Mouse (Mus musculus): ENCODE data around the gene Retreg1. TPM values are rescaled to one million over a fixed set of nuclear protein-coding genes. Genes with fewer than 3 reads are reported as not detected.
"Not testable (repeated sequence)": the region's sequence is repeated elsewhere in the genome, so short reads cannot be mapped to it uniquely, and the experiment has no call there.

Retreg1 gene
- total RNA-seq, 2 experiments from 2014 or later: 114 to 115 TPM

DNA sequence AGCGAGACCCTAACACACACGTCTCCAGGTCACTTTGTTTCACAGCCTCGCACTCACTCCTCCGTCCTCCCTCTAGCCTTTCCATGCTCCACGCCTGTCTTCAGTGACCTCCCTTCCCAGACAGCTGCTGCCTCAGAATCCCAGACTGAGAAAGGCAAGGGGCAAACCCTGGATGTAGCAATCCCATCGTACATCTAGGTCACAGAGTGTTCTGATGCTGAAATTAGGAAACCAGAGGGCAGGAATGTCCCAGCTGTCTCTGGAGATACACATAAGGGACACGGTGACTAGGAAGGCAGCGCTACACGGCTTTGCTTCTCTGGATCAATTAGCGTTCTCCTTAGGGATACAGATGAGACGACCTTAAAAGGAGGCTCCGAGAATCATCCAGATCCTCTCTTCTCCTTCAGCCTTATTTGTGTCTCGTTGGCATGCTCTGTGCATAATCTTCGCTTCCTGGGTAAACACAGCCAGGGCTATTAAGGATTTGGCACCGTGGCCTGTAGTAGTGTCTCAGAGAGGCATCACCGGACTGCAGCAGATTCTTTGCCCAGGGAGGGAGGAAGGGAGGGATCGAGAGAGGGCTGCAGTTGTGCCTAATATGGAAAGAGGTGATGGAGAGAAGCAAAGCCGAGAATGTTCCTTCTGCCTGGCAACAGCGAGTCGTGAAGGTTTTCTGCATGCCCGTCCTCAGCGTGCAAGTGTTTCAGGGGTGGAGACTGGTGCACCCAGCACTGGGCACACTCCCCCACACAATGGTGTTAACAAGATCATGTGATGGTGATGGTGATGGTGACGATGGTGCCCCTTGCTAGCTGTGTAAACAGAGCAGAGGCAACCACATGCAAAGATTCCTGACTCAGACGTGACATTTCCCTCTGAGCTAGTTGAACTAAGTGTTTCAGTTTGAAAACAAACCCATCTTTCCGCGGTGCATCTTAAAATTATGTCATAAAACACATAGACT, 105.6 kb downstream of the Retreg1 start:
- DNase-seq: no peak

DNA sequence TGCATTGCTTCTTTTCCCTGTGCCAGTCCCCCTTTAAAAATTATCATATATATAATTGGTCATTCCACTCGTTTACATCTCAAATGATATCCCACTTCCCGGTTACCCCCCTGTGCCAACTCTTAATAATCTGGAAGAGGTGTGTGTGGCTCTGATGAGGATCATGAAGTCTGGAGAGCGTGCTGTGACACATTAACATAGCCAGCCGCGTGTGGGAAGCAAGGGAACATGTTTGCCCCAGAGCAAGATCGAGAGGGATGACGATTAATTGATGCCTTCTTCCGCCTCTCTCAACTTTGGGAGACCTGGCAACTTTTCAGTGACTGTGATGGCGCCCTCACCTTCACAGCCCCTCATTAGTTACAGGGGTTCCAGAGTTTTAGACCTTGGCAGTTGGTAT, 106.7 kb downstream of the Retreg1 start:
- DNase-seq: no peak

DNA sequence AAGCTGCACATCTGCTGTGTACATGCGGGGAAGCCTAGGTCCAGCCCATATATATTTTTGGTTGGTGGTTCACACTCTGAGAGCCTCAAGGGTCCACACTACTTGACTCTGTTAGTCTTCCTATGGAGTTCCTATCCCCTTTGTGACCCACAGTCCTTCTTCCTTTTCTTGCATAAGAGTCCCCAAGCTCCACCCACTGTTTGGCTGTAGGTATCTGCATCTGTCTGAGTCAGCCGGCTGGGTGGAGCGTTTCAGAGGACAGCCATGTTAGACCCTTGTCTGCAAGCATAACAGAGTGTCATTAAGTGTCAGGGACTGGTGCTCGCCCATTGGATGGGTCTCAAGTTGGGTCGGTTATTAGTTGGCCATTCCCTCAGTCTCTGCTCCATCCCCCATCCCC, 107.6 kb downstream of the Retreg1 start:
- DNase-seq: no peak

DNA sequence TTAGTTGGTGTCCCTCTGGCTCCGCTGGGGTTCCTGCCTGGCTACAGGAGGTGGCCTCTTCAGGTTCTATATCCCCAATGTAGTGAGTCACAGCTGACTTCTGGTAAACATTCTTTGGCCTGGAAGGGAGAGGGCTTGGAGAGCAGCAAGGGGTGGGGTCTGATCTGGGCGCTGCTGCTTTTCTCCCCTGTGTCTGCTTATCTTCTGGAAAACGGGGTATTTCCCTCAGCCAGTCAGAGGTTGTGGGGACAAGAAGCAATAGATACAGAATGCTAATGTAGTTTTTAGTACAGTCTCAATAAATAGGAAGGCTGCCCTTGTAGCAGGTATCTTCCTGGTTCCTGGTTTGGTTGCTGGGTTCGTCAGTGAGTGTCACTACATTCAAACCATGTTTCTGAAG, 108.1 kb downstream of the Retreg1 start:
- no peak for DNase-seq

DNA sequence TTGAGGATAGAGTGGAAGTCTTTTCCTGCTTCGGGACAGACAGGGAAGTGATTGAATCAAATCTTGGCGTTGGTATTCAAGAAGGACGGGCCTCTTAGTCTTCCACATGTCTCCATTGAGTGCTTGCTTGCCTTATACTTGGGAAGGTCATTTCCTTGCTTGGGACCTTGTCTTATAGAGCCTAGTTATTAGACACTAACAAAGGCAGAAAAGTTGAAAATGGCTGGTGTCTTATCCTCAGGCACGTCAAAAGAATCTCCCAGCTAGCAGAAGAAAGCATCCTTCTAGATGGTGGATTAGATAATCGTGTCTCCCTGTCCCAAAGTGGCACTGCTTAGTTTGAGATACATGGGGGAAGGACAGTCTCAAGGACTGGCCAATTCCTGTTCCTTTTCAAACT, 113.0 kb downstream of the Retreg1 start:
- no peak for DNase-seq

DNA sequence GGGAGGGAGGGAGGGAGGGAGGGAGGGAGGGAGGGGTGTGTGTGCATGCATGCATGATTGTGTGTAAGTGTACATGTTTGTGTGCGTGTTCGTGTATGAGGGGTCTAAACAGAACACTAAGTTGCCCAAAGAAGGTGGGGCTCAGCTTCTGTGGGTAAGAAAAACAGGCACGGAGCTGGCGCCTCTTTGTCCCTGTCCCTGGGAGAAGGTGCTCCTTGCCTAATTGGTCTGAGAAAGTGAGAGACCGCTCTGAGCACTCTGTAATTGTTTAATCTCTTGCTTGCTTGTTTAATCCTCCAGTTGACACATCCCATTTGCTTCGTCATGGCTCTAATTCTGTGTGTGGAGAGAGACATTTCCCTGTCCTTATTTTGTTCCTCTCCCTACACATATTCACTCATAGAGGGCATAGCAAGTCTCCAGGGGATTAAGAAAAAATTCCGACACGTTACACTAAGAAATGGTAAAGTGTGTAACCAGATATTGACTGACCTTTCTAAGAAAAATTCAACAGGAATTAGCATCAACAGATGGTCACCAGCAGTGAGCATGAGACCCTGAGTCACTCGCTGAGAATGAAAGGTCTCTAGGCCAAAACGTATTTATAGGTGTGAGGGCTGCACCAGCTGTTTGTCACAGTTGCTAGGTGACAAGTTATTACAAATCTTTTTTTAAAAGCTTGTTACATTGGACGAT, 113.6 kb downstream of the Retreg1 start:
- DNase-seq: no peak

DNA sequence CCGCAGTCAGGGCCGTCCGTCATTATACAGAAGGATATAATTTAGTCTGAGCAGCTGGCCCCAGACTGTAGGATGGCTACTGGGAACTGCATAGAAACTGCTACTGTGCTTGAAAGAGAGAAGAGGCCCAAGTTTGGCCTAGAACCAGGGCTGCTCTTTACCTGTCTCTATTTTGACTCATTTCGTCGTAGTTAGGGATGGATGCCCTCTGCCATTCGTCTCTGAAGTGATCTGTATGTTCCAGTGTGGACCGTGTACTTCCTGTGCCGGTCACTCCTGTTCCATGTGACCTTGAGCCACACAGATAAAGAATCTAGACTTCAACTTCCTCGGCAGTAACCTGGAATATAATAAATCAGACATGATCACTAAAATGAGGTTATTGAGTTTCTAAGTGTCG, 114.7 kb downstream of the Retreg1 start:
- DNase-seq: no peak

DNA sequence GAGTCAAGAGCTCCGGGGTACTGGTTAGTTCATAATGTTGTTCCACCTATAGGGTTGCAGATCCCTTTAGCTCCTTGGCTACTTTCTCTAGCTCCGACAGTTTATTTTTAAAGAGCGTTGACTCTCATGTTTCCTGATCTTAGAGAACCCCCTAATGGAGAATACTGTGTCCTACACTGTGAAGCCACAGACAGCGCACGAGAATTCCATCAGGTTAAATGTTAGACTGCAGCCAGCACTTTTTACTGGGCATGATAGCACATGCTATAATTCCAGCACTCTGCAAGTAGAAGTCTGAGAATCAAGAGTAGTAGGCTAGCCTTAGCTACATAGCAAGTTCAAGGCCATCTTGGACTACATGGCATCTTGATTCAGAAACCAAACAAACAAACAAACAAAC, 116.4 kb downstream of the Retreg1 start:
- DNase-seq: no peak

DNA sequence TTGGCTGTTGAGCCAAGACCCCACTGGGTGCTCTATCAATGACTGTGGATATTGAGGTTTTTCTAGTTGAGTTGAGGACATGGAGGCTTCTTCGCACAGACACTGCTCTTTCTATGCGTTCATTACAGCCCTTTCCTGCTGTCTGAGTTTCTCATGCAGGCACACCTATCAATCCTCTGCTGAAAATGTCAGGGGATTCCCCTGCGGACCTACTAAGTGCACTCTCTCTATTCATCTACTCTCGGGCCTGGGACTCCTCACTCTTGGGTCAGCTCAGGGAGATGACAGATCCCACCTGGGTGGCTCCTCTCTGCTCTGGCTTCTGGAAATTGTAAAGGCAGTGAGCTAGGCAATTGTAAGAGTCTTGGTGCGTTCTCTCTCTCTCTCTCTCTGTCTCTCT, 117.3 kb downstream of the Retreg1 start:
- no peak for DNase-seq

DNA sequence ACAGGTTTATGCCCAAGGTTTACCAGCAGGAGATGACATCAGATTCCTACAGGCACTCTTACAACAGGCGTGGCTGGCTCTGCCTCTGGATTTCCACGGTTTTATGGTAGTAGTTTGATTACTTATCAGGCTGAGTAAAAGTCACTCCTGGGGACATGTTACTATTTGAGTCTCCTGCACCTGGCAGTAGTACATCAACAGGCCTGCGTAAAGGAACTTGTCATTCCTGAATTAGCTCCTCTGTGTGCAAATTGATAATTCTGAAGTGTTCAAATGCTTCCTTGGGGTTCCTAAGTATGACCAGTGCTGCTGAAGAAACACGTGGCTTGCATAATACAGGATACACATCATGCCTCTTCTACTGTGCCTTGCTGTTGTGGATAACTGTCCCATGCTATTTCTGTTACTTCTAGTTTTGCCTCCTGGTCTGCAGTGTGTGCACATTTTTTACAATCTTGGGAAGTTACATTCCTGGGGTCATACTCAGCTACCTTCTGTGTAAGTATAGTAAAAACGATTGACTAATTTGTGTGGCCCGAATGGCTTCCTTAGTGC, 123.3 kb downstream of the Retreg1 start:
- DNase-seq: no peak

DNA sequence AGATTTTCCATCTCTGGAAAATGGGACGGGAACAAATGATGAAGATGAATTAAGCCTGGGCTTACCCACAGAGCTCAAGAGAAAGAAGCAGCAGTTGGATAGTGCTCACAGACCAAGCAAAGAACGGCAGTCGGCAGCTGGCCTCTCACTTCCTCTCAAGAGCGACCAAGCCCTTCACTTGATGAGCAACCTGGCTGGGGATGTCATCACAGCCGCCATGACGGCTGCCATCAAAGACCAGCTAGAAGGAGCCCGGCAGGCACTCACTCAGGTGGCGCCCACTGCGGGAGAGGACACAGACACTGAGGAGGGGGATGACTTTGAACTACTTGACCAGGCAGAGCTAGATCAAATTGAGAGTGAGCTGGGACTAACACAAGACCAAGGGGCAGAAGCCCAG, 128.6 kb downstream of the Retreg1 start:
- DNase-seq: no peak

DNA sequence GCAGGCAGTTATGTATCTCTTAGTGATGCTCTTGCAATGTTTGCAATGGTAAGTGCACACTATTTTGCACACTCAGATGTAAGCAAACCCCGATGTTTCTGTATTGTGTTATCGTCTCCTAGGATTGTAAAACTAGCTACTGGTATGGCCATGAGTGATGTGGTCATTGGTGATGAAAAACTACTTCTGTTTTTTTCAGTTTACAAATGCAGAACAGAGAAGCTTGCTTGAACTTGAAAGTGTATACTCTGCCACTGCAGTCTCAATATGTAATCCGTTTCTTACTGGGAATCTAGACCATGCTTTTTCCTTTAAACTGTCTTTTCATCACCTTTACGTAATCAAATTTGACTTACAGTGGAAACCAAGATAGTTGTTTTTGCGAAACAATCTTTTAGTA, 129.8 kb downstream of the Retreg1 start:
- no peak for DNase-seq

DNA sequence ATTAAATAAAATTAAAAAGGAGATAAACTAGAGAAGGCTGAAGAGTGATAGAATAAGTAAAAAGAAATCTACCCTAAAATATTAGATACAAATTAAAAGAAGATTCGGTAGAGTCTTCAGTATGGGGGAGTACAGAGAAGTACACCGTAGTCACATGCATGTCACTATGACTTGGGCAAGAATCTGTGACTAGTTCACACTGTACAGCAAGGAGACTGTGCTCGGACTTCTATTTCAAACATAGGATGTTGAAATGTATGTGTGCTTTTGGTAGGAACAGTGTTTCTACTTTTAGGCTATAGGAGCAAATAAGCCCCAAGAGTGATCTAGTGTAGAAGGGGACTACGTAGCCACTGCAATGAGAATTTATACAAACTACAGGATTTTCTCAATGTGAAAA, 131.4 kb downstream of the Retreg1 start:
- no peak for DNase-seq

DNA sequence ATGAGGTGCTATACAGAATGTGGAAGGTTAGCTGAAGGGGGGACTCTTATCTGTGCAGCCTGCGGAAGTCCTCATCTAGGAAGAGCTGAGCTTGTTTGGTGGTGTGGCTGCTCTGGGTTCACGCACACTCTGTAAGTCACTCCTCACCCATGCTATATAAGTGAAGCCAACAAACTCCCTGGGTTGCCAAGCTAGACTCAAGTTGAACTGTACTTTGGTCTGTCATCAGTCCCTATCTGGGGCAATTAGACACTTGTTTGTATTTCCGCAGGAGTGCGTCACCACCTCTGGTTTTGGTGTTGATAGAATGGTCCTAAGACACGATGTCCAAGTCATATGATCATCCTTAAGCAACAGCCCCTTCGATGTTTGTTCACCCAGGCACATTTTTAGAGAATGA, 132.8 kb downstream of the Retreg1 start:
- no peak for DNase-seq

DNA sequence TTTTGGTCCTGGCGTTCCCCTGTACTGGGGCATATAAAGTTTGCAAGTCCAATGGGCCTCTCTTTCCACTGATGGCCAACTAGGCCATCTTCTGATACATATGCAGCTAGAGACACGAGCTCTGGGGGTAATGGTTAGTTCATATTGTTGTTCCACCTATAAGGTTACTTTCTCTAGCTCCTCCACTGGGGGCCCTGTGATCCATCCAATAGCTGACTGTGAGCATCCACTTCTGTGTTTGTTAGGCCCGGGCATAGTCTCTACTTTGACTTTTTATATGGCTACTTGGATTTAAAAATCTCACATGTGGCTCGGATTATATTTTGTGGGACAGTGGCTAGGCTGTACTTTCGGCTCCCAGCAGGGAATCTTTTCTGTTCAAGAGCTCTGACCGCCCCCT, 140.6 kb downstream of the Retreg1 start:
- DNase-seq: not testable (repeated sequence)

DNA sequence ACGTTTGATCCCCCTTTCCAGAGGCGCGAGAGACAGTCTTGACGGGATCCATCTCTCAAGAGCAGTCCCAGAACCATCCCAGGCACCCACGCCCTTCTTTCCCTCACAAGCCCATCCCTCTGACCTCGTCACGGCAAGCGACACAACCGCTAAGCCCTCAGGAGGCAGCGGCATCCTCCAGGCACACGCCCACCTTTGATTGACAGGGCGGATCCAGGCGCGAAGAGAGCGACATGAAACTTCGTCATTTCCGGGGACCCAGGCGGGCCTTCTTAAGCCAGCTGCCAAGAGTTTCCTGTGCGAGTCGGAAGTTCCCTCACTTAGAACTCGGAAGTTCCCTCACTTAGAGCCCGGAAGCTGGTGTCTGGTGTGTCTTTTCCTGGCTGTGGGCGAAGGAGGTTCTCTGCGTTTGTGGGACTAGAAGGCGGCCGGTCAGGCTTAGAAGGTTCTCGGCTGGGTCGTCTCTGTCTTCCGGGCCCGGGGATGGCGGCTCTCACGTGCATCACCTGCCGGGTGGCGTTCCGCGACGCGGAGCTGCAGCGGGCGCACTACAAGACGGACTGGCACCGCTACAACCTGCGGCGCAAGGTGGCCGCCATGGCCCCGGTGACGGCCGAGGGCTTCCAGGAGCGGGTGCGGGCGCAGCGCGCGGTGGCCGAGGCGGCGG, 141.2 kb downstream of the Retreg1 start, which contains the start of gene Zfp622:
TSS of gene Zfp622 (plus strand) at position 300 of the 667 bp plus-strand sequence.
- peak; percentile 89 for DNase-seq

DNA sequence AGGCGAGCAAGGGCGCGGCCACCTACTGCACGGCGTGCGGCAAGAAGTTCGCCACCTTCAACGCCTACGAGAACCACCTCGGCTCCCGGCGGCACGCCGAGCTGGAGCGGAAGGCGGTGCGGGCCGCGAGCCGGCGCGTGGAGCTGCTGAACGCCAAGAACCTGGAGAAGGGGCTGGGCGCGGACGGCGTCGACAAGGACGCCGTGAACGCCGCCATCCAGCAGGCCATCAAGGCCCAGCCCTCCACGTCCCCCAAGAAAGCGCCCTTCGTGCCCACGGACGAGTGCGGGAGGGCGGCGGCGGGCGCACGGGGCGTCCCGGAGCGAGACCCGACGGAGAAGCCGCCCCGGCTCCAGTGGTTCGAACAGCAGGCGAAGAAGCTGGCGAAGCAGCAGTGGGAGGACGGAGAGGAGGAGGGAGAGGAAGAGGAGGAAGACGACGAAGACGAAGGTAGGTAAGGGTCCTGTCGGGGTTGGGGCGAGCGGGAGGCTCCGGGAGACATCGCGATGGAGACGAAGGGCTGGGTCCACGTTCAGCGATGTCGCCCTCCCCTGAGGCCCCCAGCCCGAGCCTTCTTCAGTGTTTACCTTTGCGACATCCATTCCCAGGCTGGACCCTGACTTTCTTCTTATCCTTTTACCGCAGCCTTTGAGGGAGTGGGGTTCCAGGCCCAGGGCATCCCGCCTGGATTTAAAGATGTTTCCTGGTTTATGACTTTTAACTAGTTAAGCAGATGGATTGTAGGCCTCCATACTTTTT, 141.9 kb downstream of the Retreg1 start:
- peak; percentile 61 for DNase-seq

DNA sequence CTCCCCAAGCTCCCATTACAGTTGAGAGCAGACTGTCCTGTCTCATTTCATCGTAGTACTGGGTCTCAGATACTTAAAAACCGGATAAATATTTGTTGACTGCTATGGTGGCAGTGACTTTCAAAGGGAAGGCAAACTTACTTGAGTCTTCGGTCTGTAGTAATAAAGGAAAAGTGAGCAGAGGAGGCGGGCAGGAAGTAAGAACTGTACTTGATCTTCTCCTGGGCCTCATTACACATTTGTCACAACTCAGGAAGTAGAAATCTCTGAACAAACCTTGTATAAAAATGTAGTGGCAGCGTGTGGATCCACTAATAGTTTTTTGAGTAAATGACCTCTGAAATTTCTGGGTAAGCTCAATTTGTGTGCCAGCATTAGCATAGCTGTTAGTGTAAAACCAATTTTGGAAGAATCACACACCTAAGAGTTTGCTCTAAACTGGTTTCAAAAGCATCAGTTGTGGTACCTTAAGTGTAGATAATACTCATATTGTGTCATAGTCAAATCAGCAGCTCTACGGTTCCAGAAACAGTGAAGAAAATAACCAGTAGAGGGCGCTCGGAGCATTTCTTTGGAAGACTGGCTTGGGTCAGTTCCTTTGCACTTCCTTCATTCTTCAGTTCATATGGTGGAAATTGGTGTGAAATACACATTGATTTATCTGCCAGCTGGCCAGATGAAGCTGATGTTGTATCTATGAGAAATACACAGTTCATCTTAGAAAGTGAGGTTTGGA, 150.2 kb downstream of the Retreg1 start:
- DNase-seq: peak; percentile 29

DNA sequence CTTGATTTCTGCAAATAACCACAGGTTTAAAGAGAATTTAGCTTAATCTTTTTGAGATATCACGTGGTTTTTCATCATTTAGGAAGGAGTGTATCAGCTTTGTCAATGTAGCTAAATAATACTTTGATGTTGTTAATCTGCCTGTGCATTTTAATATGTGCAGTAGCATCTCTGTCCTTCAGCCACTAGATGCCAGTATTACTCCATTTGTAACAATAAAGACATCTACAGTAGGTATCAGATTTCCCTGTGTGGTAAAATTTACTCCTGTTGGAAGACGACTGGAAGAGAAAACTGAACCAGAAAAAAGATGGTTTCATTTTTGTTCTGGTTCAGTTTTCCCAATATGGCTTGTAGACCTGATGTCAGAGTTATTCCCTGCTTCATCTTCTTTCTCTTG, 152.5 kb downstream of the Retreg1 start:
- DNase-seq: no peak

DNA sequence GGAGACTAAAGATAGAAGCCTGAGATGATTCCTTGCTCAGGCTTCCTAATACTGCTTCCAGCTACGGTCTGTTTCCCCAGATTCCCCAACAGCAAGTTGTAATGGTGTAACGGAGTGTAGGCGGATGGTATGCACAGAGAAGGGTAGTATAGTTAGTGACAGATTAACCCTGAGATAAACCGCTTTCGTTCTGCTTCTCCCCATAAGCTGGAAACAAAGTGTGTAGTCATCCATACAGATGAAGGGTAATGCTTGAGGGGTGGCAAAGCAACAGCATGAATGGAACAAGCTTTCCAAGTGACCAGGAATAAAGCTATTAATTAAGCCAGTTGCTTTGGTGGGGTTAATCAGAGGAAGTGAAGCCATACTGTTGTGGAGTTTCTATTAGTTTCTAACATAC, 156.6 kb downstream of the Retreg1 start:
- not testable (repeated sequence) for DNase-seq

DNA sequence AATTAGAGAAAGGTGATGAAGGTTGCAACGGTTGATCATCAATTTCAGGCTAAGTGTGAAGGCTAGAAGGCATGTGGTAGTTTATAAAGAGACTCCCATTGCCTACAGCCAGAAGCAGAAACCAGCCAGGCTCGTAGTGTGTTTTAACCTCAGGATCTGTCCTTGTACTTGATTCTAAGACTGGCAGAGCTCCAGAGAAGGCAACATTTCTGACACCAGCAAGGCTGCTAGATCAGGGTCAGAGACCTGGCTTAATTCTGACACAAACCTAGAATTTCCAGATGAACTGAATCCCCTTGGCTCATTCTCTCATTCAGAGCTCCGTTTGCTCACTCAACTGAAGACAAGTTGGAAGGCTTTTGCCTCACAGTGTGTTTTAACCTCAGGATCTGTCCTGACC, 165.6 kb downstream of the Retreg1 start:
- DNase-seq: no peak
